Mouse (Mus musculus) megakaryocyte progenitor cell, adult 5-6 weeks (primary cell): Measurements from ENCODE around the gene Slc9a6. TPM values are rescaled to one million over a fixed set of nuclear protein-coding genes. Genes with fewer than 3 reads are reported as not detected.
A peak's percentile ranks its signal among the peaks of the same experiment; 100 is the strongest.

Source experiments
- ATAC-seq: replicated peaks from 2 replicates; pipeline ENCODE4 v1.8.0; 2016; ENCODE audit warnings: mild to moderate bottlenecking, moderate TSS enrichment, inconsistent platforms; ENCODE audit not compliant: poor library complexity
- total RNA-seq, 2 experiments: library from RNA; stranded (forward) in 1 of 2; stranded (reverse) in 1 of 2; fragments of 157-497, 149-512 nt in 1 of 2; fragments of 200-1000 nt in 1 of 2; gene quantifications; 2 replicates each; pipeline versions ENCODE4 v1.2.3 to v1.2.4; 2015 to 2017

Gene Slc9a6
- total RNA-seq, 2 experiments from 2014 or later: 6.2 to 8.8 TPM

DNA sequence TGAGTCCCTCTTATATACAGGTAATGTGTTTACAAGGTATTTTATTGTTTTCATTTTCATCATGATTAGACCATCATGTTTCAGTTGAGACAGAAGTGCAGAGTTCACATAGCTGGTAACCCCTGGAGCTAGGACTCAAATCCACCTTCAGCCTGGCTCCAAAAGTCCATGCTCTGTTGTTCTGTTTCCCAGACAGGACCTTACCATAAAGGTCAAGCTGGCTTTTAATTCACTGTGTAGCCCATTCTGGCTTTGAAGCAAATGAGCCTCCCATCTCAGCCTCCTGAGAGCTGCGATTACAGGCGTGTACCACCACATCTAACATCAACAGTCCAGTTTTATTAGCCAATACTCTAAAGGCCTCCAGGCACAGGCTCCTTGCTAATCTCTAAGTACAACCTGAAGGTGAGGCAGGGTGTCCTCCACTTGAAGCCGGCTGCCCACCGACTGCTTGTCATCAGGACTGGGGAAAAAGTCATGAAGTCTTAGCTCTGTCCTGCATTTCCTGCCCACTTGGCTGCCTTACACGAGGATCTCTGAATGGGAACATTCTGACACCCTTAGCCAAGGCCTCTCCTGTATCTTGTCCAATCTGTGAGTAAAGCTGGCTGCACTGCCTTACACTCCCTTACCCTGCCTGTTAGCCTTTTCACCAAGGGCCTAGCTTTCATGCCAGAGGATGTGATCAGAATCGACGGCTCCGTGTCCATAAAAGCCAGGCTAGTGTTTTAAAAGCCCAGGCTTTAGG is 55.8 kb downstream of the Slc9a6 start:
- no peak for ATAC-seq

DNA sequence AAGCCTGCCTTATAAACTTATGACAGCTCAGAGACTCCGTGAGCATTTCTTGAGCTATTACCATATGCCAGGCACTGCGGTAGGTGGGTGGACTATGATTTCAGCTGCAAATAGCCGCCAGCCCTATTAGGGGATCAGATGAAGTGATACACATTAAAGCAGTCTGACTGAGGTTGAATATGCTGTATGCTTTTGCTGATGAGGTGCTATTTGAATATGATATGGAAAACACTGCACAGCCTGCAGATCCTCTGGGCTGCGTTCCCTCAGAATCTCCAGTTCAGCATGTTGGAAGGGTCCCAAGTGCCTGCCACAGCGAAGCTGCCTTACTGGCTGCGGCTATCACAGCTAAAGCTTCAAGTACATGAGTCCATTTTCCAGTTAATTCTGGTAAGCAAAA is 57.7 kb downstream of the Slc9a6 start:
- ATAC-seq: no peak

DNA sequence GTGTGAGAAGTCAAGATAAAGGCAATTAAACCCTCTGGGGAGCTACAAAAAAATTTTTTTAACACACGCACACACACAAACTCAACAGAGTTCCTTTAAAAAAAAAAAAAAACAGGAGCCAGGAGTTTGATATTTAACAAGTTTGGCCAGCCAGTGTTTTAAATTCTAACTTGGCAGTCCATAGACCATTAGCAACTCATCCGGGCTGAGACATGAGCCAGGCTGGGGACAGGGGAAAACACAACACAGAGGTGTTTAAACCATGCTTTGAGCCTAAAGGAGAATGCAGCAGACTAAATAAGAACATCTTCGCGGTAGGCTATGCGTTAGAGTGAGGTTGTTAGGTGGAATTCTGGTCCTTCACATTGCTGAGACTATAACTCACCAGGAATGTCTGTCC is 58.5 kb downstream of the Slc9a6 start:
- ATAC-seq: no peak

DNA sequence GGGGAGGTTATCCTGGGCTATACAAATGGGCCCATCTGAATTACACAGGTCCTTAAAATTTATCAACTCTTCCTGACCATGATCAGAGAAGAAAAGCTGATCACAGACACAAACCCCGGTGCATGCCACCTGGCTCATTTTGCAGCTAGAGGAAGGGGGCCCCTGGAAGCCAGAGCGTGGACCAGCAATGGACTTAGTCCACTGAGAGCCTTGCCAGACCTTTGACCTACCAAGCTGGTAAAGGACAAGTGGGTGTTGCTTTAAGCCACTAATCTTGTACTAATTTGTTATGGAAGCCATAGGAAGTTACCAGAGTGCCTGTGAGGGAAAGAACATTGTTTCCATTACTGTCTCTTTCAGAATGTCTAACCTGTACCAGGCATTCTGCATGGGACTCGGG is 58.9 kb downstream of the Slc9a6 start:
- ATAC-seq: no peak

DNA sequence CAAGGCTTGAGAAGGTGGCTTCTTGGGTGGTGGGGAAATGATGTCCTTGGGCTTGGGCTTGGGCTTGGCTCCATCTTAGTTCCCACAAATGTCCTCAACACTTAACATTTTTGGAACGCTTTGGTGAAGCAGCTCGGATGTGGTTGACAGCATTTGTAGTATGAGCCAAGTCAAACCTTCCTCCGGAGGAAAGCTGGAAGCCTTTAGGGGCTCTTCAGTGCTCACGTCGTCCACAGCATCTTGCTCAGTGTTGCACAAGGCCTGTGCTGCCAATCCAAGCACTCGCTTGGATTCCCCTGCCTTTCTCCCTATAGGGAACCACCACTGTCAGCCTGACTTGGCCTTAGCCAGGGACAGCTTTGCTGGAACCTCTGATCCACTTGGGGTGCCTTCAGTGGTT is 66.0 kb downstream of the Slc9a6 start:
- ATAC-seq: no peak

DNA sequence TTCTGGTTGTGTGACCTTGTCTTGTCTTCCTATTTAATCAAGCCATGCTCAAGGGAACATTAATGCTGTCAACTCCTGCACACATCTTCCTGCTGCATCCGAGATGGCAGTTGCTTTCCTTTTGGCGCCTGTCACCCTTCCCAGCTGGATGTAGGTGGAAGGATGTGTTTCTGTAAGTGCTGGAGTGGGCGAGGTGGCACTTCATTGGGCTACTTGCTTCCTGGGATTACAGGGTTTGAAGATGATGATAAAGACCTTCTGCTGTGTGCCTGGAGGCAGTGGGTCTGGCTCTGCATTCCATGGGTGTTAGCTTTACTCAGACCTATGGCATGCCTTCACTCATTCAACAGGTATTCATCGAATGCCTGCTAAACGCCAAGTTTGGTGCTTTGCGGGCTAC is 68.2 kb downstream of the Slc9a6 start:
- no peak for ATAC-seq

DNA sequence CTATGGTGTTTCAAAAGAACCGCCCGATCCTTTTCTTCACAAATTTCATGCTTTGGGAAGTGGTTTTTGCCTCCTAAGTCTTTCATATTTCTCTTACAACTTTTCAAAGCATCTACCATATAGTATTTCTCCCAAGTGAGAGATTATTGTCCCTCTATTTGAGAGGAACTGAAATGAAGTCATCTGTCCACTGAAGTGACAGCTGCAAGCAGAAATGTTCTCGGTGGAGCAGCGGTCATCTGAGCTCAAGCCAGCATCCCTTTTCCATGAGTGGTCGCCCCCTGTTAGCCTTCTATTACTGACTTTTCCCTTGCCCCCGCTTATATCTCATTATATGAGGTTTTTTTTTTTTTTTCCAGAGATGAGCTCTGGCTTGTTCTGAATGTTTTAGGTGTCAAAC is 69.5 kb downstream of the Slc9a6 start:
- no peak for ATAC-seq

DNA sequence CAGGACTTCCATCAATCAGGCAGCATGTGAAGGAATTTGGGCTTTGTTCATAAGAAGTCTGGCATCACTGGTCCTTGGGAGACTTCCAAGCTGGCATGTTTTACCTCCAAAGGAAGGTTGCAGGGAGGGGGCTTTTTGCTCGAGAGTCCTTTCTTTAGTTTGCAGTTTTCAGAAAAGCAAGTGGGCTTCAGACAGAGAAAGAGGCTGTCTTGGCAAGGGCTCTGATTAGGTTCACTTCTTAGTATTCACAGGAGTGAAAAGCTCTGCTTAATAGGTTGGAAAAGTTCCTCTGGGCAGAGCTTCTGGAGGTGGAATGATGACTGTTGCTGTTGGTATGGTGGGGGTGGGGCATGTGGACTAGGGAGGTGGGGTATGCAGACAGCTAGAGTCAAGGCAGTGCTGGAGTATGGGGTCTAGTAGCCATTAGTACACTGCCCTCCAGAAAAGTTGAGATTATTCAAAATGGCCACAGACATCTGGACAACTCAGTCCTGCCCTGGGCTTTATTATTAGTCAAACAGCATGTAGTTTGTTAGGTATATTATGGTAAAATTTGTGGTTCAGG is 72.7 kb downstream of the Slc9a6 start:
- ATAC-seq: no peak

DNA sequence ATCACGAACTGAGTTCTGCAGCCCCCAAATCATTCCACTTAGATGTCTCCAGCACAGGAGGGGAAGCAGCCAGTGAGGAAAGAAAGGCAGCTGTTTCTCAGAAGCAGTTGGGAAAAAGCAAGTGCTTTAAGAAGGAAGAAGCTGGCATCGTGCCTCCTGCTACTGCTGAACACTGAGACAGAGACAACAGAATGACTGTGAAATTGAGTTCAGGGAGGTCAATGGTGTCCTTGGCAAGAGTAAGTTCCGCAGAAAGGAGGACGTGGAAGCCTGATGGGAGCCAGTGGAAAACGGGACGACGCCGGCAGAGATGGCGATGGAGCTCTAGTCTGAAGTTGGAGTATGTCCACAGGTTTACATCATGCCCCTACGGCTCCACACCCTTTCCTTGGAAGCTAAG is 74.0 kb downstream of the Slc9a6 start:
- ATAC-seq: no peak

DNA sequence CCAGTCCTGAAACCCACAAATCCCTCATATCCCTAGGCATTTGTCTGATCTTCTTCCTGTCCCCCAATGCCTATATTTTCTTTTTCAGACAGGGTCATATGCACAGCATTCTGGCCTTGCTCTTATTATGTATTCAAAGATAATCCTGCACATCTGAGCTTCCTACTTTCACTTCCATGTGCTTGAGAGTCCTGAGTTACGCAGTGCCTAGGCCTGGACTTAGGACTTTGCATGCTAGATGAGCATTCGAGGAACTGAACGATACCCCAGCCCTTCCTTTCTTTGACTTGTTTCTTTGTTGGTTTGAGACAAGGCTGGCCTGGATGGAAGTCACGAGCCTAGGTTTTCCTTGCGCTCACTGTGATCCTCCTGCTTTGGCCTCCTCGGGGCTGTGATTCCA is 83.0 kb downstream of the Slc9a6 start:
- peak; percentile 46; the same call in 1 of the 2 replicates for ATAC-seq

DNA sequence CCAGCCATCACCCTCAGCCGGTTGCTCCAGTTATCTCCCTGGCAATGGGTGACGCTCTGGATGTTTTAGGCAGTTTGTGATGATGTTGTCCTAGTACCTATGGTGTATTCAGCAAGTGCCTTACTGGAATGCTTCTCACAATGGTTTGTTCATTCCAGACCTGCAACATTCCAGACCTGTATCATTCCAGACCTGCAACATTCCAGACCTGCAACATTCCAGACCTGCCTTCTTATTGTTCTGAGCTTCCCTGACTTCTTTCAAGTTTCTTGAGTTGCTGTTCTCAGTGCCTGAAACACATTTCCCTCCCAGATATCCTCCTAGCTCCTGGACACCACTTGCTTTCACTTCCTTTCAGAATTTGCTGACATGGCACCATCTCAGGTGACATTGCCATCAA is 85.0 kb downstream of the Slc9a6 start:
- ATAC-seq: no peak

DNA sequence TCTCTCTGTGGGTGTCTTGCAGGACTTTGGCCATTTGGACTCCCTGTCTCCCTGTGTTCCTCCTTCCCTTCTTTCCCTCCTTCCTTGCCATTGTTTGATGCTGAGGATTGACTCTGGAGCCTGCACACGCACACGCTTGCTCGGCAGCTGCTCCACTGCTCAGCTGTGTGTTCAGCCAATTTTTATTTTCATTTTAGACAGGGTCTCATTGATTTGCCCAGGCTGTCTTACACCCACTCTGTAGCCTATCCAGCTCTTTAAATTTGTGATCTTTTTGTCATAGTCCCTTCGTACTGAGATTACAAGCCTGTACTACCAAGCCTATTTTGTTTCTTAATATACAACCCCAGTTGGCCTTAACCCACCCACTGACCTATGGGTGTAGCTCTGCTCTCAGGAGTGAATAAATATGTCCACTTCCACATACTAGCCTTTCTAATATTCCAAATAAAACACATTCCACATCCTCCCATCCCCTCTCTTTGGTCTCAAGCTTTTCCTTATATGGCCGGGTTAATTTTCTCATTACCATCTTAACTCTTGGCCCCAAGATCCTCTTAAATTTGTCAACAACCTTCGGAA is 87.7 kb downstream of the Slc9a6 start:
- no peak for ATAC-seq

DNA sequence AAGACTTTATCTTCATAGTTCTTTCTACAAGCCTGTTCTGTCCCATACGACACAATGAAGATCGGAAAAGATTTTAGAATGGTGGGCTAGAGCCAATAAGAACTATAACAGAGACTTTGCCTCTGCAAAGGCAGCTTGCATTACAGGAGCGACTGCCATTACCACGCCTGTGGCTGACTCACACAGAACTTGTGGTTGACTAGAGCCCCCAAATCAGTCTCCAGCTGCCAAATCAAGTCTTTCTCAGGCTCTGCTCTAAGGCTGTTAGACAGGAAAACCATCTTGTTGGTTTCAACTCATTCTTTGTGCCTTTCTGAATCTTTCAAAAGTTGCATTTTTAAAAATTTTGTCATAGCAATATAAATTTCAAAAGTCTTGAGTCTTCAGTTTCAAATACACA is 88.3 kb downstream of the Slc9a6 start:
- ATAC-seq: no peak

DNA sequence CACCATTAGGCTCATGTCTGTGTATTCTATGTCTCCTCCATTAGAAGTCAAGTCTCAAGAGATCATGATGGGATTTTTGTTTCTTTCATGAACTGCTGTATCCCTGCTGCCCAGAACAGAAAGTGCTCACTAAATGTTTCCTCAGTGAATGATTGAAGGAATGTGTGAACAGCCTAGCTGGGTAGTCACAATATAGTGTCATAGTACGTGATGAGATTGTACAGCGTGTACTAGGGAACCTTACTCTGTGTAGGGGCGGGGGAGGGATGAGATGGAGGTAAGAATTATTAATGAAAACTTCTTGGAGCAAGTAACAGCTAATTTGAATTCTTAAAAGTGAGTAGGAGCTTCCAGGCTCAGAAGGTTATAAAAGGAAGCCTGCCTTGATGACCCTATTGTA is 91.7 kb downstream of the Slc9a6 start:
- ATAC-seq: no peak

DNA sequence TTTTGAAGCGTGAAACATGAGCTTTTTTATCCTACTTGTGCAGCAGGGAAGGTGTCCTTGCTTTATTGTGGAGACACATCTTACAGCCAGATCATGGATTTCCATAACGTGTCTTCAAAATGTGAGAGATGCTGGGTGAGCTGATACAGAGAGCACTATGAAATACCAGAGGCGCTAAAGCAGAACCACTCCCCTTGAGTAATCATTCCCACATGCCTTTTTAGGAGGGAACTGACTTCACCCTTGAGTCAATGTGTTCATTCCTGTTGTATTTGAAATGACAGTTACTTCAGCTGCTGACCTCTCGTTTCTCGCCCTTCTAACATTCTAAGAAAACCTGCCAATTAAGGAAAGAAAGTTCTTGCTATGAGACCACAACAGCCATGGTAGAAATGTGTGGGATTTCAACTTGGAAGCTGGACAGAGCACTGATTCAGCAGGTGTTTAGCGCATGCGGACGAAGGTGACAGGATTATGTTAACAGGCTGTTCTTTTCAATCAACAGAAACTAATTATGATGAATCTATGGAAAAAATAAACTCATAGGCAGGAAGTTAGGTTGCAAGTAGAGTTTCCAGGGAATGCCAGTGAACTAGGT is 94.5 kb downstream of the Slc9a6 start:
- ATAC-seq: no peak

DNA sequence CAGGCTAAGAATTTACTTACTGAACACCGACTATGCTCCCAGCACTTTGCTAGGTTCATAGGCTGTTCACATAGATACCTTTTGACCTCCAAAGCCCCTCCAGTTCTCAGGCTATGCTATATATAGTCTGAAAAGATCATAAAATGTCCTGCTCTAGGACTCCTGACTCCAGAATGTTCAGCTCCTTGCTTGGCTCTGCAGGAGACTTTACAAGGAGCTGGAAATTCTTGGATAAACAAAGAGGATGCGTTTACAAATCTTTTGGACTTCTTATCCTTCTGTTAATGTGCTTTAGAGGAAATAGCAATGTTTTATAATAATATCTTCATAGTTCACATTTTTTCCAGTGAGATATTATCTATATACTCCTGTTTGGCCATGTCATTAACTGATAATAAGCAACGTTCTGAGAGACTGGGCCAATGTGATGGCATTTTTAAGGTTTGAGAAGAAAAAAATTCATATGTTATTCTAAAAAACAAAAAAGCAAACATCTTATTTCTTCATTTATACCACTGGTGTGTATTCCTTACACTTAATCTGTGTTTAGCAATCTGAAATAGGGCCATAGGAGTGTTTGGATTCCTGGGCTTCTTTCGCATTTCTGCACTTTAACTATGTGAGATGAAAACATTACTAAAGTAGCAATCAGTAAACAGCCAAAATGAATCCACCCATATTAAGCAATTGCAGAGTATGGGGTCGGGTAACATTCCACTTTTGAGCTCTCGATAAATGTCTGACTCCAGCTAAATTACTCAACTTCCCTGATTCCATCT is 99.2 kb downstream of the Slc9a6 start:
- no peak for ATAC-seq

DNA sequence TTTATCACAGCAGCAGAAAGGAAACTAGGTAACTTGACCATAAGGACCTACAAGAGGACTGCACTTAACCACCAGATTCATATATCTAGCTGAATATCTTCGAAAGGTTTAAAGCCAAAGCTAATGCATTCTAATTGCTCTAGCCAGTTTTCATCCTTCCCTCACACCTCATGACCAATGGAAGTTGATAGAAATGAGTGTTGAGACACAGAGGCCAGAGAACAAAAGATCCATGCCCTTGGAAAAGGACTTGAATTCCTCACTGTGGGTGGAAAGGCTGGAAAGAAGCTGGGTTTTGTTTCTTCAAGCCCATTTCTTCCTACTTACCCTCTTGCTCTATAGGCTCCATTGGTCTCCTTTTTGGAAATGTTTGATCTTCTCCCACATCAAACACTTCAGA is 101.0 kb downstream of the Slc9a6 start:
- no peak for ATAC-seq

DNA sequence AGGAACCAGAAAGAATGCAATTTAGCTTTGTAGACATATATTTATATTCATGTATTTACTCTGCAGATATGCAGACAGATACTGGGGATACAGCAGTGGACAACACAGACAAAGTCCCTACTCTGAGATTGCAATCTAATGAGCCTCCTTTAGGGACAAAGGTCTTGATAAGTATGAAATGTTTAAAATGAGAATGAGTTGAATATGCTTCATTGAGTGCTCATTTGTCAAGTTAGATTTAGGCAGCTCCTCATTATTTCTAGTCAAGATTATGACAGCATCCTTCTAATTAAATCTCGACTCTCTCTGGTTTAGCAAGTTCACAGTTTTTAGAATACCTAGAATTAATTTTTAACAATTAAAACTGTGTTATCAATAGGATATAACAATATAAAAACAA is 103.1 kb downstream of the Slc9a6 start:
- no peak for ATAC-seq
